ENCODE assay signal across 25 mouse cellular contexts in the genomic region with DNA sequence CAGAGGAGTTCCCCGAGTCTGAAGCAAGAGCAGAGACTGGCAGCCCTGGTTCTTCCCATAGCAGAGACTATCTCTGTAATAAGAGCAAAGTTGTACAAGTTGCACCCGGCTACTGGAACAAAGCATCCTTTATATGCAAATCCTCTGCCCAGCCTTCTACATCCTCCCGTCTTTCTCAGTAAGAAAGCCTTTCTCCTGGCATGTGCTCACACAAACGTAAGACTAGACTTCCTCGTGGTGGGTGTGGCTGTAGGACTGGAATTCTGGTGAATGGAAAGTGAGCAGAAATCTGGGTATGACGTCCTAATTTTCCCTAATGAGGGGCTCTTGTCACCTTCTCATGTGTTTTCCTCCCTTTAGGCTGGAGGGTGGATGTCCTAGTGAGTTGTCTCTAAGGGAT.
DNase-seq lines count a peak whose midpoint lies in the region; ATAC-seq and TF ChIP-seq lines count a peak whose summit lies in the region.
"Had no signal": no experiment of that assay in that cellular context is flagged by ENCODE, and none has a peak within 500 bp of the region (broad histone marks: within the 10 kb centered on the region; RNA-seq: fewer than 3 reads in every experiment).

No protein-coding gene starts in this region.

- H3ac ChIP-seq in myocyte (ENCODE audit: control insufficient read depth, insufficient read length): no peak overlapping the region

- H3K27ac ChIP-seq in embryonic facial prominence, embryonic 14.5 days (replicated peaks; ENCODE audit: low read depth, low read length): no peak overlapping the region
- H3K27ac ChIP-seq in embryonic facial prominence, embryonic 10.5 days (replicated peaks): no peak overlapping the region
- H3K27ac ChIP-seq: embryonic facial prominence, embryonic 12.5 days; forebrain, embryonic 10.5 days; heart, embryonic 15.5 days; hindbrain, embryonic 13.5 days; hindbrain, postnatal 0 days had no signal

- no peak overlapping the region for H3K9ac ChIP-seq in embryonic facial prominence, embryonic 14.5 days (ENCODE audit: low read depth, low read length)
- H3K9ac ChIP-seq: embryonic facial prominence, embryonic 12.5 days; heart, embryonic 15.5 days; hindbrain, embryonic 13.5 days had no signal

- no peaks in the 10 kb centered on the region for H3K27me3 ChIP-seq in embryonic facial prominence, embryonic 14.5 days (replicated peaks; ENCODE audit: control insufficient read depth, insufficient read depth, low read length)
- H3K27me3 ChIP-seq in embryonic facial prominence, embryonic 10.5 days (replicated peaks; ENCODE audit: low read depth, poor library complexity, severe bottlenecking): 0 out of 2 replicates have a peak, but pooled peaks cover 4% of the 10 kb centered on the region
- no peaks in the 10 kb centered on the region for H3K27me3 ChIP-seq in myocyte (ENCODE audit: control insufficient read depth, insufficient read depth, insufficient read length)
- H3K27me3 ChIP-seq: CH12.LX; embryonic facial prominence, embryonic 12.5 days; heart, embryonic 15.5 days; Patski had no signal

- H3K9me3 ChIP-seq in embryonic facial prominence, embryonic 14.5 days (ENCODE audit: control insufficient read depth, low read length): no peaks in the 10 kb centered on the region
- no peaks in the 10 kb centered on the region for H3K9me3 ChIP-seq in embryonic facial prominence, embryonic 10.5 days
- H3K9me3 ChIP-seq: embryonic facial prominence, embryonic 12.5 days; forebrain, embryonic 10.5 days; G1E; heart, embryonic 15.5 days; hindbrain, embryonic 13.5 days had no signal

- ATAC-seq in embryonic facial prominence, embryonic 14.5 days (ENCODE audit: low read depth): no peak
- ATAC-seq: forebrain, embryonic 14.5 days; hindbrain, postnatal 0 days had no signal

- no peaks in the 10 kb centered on the region for H3K4me1 ChIP-seq in embryonic facial prominence, embryonic 14.5 days (ENCODE audit: control insufficient read depth, insufficient read depth, low read length)
- no peaks in the 10 kb centered on the region for H3K4me1 ChIP-seq in embryonic facial prominence, embryonic 10.5 days
- H3K4me1 ChIP-seq: embryonic facial prominence, embryonic 12.5 days; forebrain, embryonic 10.5 days; heart, embryonic 15.5 days; hindbrain, embryonic 13.5 days had no signal

- H3K79me2 ChIP-seq in myocyte (ENCODE audit: control insufficient read depth, insufficient read depth): no peaks in the 10 kb centered on the region

- H3K36me3 ChIP-seq in embryonic facial prominence, embryonic 14.5 days (ENCODE audit: control insufficient read depth, insufficient read depth, low read length): 0 out of 2 replicates have a peak, but pooled peaks cover 3% of the 10 kb centered on the region
- no peaks in the 10 kb centered on the region for H3K36me3 ChIP-seq in embryonic facial prominence, embryonic 10.5 days (replicated peaks)
- H3K36me3 ChIP-seq in myocyte (ENCODE audit: control insufficient read depth, insufficient read depth): peaks cover 40% of the 10 kb centered on the region
- H3K36me3 ChIP-seq: embryonic facial prominence, embryonic 12.5 days; forebrain, embryonic 10.5 days; G1E; heart, embryonic 15.5 days; hindbrain, embryonic 13.5 days had no signal

- no peak for TF ChIP-seq POLR2A in myocyte (IDR thresholded peaks at IDR 0.05; ENCODE audit: insufficient read length, low read depth)

- WGBS in embryonic facial prominence, embryonic 14.5 days: 38% methylated on average over 6 of the region's 6 CpGs
- WGBS in embryonic facial prominence, embryonic 10.5 days: 43% methylated on average over 6 of the region's 6 CpGs

- peak; percentile 16 for DNase-seq in embryonic facial prominence, embryonic 14.5 days (ENCODE audit: low spot score)
- DNase-seq in embryonic facial prominence, embryonic 10.5 days (ENCODE audit: low spot score): no peak
- DNase-seq in ES-CJ7 (ENCODE audit: low read depth, low spot score): peak; percentile 61
- DNase-seq in R1 (ENCODE audit: low read depth, low spot score): peak; percentile 69
- no peak for DNase-seq in layer of hippocampus, adult 11-12 months (ENCODE audit: low spot score)
- no peak for DNase-seq in spleen, postnatal 4 days (ENCODE audit: low spot score in 2 of 2)
- DNase-seq: adrenal gland, adult 8-10 months; adrenal gland, postnatal 36 days; cerebellum, adult 2 months; cerebellum, postnatal 14 days; embryo, embryonic 11 days; gastrocnemius, postnatal 36 days; heart, adult 18-20 months; heart, postnatal 14 days had no signal

- no peak overlapping the region for H3K4me3 ChIP-seq in embryonic facial prominence, embryonic 14.5 days (ENCODE audit: low read depth, low read length)
- no peak overlapping the region for H3K4me3 ChIP-seq in embryonic facial prominence, embryonic 10.5 days
- H3K4me3 ChIP-seq in myocyte: no peak overlapping the region
- H3K4me3 ChIP-seq: embryonic facial prominence, embryonic 12.5 days; forebrain, embryonic 10.5 days; heart, embryonic 15.5 days; hindbrain, embryonic 13.5 days had no signal

- H3K4me2 ChIP-seq in embryonic facial prominence, embryonic 14.5 days (ENCODE audit: low read depth, low read length): no peak overlapping the region
- H3K4me2 ChIP-seq in myocyte (ENCODE audit: low read depth): peak overlapping the region; percentile 67
- H3K4me2 ChIP-seq: embryonic facial prominence, embryonic 12.5 days; heart, embryonic 11.5 days; heart, embryonic 15.5 days; hindbrain, embryonic 13.5 days had no signal

TF ChIP-seq in myocyte, 11 proteins besides CTCF, POLR2A, EP300 and RAD21:
- TF ChIP-seq MAX (IDR thresholded peaks at IDR 0.05; ENCODE audit: low read depth) (no peak), USF1 (IDR thresholded peaks at IDR 0.05; ENCODE audit: low read depth) (no peak), CEBPB (IDR thresholded peaks at IDR 0.05; ENCODE audit: insufficient read depth, poor library complexity, severe bottlenecking) (no peak), E2F4 (IDR thresholded peaks at IDR 0.05; ENCODE audit: insufficient read depth) (no peak), MYOD1 (IDR thresholded peaks at IDR 0.05; ENCODE audit: control insufficient read depth in 1 of 3, insufficient read length in 2 of 3, low read depth in 2 of 3) (no peak), MYOG (IDR thresholded peaks at IDR 0.05; ENCODE audit: control insufficient read depth in 1 of 3, insufficient read depth in 1 of 3, insufficient read length in 2 of 3, low read depth in 2 of 3) (no peak), POLR2AphosphoS2 (IDR thresholded peaks at IDR 0.05; ENCODE audit: insufficient read length, low read depth) (no peak), TCF12 (IDR thresholded peaks at IDR 0.05; ENCODE audit: insufficient read depth, poor library complexity, severe bottlenecking) (no peak), SRF (IDR thresholded peaks at IDR 0.05; ENCODE audit: control insufficient read depth, insufficient read length, low read depth) (no peak), REST (IDR thresholded peaks at IDR 0.05; ENCODE audit: insufficient read depth, insufficient read length) (no peak), TCF3 (IDR thresholded peaks at IDR 0.05; ENCODE audit: insufficient read length, low read depth) (no peak)

Comparison
In these comparisons a context has a peak if more than half of its experiments do, and no peak if none do; other contexts are left out.
1. DNase-seq: peak in embryonic facial prominence, embryonic 14.5 days (single experiment), ES-CJ7 (single experiment) and R1 (single experiment); none in embryonic facial prominence, embryonic 10.5 days (single experiment), layer of hippocampus, adult 11-12 months (single experiment) and spleen, postnatal 4 days (0 of 2).